Mouse (Mus musculus) adrenal gland, adult 8-10 months (tissue): ENCODE measurements around the gene Rab44. TPM values are rescaled to one million over a fixed set of nuclear protein-coding genes. Genes with fewer than 3 reads are reported as not detected.

Source experiments
- DNase-seq: peaks from one replicate; pipeline ENCODE4 v3.0.0; 2022
- total RNA-seq, 4 experiments: library from RNA; stranded (reverse); gene quantifications; 2 replicates each; pipeline ENCODE4 v1.2.4; 2022

Rab44 gene
- total RNA-seq, 4 experiments from 2014 or later = 0.15 to 0.87 (median 0.39) TPM

DNA sequence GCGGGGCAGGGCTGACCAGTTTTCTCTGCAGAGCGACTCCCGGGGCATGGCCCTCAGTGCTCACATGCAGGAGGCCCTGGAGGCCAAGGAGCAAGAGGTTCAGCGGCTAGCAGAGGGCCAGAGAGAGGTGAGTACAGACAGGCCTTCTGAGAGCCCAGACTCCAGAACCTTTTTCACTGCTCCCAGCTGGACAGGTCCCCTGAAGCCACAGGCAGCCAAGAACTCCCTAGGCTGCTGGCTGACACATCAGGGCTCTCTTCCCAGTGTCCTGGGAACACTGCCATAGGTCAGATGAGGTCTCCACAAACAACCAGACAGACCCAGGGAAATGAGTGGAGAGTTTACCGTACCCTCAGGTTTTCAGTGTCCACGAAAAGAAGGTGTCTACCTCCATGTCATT, 22.3 kb downstream of the Rab44 start:
- DNase-seq = peak; percentile 56

DNA sequence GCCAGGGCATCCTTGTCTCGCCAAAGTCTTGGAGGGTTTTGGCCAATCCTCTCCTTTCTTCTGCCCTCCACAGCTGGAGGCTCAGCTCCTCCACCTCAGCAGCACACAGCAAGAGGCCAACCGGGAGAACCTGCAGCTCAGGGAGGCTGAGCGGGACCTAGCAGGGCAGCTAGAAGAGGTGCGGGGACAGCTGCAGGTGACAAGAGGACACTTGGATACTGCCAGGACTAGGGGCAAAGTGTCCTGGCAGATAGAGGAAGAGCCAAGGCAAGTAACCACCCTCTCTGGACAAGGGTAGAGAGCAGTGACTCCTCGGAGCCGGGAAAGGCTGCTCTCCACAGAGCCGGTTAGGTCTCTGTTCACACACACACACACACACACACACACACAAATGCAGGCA, 24.0 kb downstream of the Rab44 start:
- no peak for DNase-seq

DNA sequence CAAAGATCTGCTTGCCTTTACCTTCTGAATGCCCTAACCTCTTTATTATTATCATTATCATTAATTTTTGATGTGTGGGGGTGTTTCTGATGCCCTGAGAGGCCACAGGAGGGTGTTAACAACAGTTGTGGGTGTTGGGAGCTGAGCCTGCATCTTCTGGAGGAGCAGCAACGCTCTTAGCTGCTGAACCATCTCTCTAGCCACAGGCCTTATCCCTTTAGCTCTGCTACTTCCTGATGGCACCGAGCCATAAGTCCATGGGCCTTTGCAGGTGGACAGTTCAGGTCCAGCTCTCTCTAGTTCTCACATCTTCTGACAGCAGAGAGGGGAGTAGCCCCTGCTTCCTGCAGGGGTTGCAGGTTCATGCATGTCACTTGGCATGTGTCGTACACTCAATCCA, 27.6 kb downstream of the Rab44 start:
- no peak for DNase-seq

DNA sequence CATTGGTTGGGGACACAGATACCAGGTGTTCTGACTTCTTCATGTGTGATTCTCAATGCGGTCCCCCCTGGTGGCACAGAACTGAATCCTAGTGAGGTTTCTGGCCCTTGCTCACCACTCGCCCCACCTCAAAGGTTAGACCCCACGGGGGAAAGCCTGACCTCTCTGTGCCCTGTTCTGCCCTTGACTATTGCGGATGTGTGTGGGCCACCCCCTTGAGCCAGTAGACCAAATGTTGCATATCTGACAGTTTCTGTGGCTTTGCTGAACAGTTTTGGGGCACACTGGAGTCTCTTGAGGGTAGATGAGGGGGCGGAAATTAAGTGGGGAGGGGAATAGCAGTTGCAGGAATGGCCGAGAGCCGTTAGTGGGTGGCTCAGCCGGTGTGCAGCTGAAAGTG, 29.3 kb downstream of the Rab44 start:
- no peak for DNase-seq

DNA sequence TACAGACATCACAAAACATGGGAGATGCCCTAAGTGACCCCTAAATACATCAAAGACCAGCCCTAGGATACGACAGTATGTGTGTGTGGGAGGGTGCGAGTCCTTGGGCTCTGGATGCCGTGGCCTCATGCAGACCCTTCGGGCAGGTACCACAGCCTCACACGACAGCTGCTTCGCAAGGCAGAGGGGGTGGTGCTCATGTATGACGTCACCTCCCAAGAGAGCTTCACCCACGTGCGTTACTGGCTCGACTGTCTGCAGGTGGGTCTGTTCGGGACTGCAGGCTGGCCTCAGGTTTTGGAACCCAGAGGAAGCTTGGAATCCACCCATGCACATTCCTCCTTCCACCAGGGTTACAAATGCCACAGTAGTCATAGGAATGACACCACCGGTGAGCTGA, 31.2 kb downstream of the Rab44 start:
- DNase-seq = no peak

DNA sequence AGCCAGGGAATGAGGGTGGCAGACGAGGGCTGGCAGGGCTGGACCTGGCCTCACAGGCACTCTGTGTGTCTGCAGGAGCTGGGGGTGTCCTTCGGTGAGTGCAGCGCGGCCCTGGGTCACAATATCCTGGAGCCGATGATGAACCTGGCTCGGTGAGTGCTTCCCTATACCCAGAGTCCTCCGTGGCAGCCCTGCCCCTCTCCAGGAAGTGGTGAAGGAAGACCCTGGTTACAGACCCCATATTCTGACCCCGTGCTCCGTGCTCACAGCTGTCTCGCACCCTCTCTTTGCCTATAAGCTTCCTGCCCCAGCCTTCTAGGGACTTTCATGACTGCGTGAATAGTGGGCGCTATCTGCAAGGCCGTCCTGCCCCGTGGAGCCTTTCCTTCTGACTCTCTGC, 33.3 kb downstream of the Rab44 start:
- no peak for DNase-seq

DNA sequence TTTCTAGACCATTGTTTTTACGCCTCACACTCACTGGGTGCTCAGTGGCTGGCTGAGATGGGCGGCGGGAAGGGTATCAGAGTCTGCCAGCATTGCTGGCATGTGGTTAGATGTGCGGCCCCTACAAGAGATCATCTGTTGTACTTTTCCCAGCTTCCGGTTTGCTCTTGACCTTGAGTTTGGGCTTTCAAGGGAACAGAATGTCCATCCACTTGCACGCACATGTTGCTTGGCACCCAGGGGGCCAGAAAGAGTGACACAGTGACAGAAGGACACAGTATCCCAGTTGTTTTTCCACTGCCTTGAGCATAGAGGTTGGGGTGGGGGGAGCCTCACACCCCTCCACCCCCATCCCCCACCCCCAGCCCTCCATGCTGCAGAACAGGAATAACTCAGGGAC, 33.8 kb downstream of the Rab44 start:
- DNase-seq = no peak

DNA sequence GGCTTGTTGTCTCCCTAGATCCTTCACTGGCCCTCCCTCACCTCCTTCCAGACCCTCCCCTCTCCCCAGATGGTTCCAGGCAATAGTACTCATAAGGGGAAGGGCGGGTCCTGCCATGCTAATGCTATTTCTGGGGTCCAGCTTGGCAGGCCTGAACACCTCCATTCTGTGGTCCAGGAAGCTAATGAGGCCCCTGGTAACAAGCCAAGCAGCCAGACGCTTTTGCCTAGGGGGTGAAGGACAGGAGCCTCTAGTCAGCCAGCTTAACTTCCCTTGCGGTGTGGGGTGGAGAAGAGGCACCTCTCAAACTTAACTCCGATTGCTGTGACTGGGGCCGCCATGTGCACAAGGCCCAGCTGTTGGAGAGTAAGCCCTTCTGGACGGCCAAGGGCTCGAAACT, 35.8 kb downstream of the Rab44 start:
- DNase-seq = no peak

DNA sequence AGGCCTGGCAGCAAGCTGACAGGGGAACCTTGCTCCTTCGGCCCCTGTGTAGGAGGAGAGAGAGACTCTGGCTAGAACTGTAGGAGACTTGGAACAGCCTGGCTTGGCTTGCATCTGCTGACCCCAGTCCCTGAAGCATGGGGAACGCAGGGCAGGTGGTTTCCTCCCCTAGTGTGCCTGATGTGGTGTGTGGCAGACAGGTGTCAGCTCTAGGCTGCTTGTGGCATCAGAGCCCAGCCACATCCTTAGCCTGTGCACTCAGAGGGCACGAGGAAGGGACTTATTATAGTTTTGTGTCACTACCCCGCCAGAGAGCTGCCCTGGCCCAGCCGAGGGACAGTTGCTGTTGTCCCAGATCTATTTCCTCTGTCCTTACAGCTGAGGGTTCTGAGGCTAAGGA, 38.6 kb downstream of the Rab44 start:
- no peak for DNase-seq

DNA sequence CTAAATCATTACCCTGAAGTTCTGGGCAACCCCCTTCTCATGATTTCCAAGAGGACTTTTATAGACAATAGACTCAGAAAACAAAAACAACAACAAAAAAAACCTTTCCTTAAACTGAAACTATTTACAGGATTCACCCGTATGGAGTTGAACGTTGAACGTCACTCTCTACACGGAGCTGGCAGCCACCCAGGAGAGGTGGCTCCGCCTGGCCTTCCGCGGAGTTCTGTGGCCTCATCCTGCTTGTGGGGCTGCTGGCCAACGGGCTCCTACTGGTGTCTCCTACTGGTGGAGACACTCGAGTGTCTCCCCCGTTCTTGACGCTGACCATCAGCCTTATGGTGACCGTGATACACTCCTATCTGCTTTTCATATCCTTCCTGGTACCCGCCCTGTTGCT, 40.3 kb downstream of the Rab44 start:
- no peak for DNase-seq

DNA sequence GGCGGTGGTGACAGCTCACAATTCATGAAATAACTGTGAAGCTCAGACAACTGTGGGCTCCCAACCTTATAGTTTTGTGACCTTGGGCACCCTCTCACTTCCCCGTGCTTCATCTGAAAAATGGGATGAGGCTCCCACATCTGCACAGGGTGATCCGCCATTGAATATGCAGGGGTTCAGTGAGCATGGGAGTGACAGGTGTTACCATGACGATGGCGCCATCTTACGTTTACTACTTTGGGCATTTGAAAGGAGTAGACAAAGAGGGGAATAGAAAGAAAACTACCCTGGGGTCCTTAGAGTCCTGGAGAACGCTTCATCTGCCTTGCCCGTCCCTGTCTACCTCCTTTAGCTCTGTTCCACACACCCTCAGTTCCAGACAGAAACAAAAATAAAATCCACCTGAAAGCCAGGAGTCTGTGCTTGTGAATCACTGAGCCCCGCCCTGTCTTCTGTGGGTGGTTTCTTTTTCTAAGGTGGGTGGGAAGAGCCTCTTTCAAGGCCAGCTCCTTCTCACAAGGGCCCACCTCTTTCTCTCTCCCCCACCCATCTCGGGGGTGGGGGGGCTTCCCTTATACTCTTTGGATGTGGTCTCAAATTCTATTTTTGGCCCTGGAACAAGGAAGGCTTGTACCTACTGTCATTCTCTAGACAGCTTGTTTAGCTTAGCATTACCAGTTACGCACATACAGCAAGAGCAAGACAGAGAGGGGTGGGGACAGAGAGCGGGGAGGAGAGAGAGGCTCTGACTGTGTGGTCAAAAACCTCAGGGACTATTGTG, 41.6 kb downstream of the Rab44 start:
- DNase-seq = no peak

DNA sequence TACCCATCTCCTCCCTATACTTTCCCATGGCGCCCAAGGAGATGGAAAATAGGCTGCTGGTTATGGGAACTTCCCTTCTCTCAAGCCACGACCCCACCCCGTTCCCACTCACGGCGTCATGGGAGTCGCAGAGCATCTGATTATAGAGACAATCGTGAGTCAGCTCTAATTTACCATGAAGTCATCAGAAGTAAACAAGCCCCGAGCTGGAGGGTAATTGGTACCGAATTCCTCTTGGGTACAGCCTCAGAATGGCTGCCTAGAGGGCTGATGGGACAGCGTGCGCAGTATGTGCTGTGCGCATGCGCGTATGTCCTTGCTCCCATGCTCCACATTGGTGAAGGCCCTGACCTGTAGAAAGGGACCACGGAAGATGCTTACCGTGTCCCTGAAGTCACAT, 42.5 kb downstream of the Rab44 start:
- no peak for DNase-seq

DNA sequence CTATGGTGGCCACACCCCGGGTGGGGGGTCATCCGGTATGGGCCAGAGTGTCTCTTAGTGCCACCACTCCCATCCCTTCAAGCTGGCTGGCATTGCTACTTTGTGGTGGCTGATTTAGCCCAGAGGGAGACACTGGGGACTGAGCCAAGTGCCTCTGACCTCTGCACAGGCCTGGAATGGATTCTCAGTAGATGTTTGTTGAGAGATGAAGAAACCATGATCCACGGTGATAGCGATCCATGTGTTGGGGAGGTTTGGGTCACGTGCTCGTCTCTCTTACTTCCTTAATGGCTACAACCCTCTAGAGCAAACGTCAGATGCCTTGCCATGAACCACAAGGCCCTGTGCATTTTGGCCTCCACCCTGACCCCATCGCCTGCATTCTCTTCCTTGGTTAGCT, 42.9 kb downstream of the Rab44 start:
- DNase-seq = no peak

DNA sequence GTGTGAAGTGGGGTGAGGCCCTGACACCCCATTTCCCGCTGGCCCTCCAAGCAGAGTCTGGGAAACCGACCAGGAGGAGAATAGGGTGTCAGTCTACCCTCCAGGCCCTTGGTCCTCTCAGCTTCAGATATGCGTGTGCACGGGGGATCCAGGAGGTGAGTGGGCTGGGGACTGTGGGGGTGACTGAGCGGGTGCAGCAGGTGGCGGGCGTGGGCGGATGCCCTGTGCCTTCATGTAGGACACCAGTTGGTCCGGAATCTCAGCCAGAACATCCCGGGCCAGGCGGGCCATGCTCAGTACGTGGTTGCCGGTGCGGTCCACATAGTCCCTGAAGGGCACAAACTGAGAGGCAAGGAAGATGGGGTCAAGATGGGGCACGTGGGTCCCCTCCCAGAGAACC, 45.0 kb downstream of the Rab44 start:
- DNase-seq = no peak

DNA sequence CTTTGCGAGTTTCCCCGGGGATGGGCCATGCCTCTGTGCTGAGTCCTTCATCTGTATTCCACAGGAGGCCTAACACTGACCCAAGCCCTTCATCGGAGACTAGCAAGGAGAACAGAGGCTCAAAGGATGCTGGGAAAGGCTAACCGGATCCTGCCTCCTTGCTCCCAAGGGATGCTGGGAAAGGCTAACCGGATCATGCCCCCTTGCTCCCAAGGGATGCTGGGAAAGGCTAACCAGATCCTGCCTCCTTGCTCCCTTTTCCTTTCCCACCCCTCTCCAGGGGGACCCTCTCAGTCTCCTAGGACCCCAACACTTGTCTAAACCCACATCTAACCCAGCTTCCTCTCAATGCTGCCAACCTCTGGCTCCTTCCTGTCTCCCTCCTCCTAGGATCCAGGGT, 45.4 kb downstream of the Rab44 start:
- DNase-seq = no peak

DNA sequence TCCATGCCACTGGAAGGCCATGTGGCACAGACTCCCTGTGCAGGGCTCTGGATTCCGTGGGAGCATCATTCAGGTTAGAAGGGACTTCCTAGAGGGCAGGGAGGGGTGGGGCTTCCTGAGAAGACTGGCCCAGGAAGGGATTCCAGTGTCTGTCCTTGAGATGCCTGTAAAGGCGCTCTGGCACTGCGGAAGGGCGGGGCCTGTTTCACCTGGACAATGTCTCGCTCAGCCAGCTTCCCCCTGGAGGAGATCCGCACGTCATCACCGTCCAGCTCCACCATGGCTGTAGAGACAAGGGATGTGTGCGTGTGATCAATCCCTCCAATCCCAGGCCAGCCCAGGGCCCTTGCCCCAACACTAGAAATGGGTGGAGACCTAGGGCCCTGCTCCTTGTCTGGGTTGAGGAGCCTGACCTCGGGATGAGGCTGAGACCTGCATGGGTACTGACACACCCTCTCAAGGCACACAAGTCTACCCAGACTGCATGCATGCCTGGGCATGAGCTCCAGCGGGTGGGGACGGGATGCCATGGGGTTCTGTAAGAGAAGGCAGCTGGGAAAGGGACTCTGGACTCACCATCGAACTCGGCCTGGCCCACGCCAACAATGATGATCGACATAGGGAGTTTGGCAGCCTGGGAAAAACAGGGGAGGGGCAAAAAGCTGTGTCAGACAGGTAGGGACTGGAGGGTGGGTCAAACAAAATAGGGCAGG, 46.0 kb downstream of the Rab44 start:
- DNase-seq = no peak

DNA sequence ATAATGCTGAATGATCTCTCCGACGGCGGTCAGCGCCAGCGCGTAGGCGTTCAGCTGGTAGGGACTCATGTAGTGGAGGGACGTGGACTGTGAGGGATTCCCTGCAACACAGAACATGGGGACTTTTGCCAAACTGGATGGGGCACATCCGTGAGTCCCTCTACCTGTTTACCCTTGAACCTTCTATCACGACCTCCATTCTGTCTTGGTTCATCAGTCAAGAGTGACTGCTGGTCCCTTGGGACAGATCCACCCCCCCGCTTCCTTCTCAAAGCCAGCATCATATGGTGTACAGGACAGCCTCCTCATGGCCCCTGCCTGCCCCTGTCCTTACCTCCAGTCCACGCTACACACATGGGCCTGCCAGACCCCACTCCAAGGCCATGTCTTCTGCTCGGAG, 48.4 kb downstream of the Rab44 start:
- DNase-seq = no peak

DNA sequence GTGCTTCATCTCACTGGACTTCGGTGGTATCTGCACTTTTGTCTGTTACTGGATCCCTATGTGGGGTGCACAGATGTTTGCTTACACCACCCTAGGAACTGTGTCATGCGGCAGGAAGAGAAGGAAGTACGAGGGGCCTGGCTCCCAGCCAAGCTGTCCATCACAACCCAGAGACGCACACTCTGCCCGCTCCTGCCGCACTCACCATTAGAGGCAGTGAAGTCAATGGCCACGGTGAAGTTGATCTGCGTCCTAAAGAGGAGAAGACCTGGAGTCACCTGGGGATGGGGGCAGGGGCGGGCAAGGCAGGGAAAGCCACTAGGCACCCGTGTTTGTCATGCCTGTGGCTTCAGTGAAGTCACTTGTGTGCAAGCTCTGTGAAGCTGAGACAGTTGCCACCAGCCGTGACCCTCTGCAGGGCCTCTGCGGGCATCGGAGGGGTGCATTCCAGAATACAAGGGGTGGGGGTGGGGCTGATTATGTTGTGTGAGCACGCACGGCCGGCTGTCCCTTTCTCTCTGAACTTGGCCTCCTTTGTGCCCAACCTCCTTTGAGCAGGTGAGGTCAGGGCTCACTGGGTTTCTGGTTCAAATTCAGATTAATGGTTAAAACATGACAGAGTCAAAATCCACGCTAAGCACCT, 50.6 kb downstream of the Rab44 start:
- DNase-seq = no peak

DNA sequence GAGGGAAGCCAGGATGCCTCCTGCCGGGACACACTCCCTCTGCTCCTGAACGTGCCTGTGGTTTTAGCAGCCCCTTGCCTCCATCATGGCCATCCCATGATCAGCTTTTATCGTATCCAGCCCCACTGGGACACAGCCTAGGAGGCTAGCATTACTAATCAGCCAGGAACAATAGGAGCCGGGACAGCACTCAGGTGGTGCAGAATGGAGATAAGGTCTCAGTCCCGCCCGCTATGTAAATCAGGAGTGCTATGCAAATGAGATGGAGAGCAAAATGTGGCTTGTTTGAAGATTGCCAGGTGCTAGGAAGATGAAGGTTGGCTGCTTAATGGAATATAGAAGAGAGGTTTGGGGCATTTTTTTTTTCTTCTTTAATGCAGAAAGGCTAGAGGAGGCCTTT, 51.5 kb downstream of the Rab44 start:
- no peak for DNase-seq

DNA sequence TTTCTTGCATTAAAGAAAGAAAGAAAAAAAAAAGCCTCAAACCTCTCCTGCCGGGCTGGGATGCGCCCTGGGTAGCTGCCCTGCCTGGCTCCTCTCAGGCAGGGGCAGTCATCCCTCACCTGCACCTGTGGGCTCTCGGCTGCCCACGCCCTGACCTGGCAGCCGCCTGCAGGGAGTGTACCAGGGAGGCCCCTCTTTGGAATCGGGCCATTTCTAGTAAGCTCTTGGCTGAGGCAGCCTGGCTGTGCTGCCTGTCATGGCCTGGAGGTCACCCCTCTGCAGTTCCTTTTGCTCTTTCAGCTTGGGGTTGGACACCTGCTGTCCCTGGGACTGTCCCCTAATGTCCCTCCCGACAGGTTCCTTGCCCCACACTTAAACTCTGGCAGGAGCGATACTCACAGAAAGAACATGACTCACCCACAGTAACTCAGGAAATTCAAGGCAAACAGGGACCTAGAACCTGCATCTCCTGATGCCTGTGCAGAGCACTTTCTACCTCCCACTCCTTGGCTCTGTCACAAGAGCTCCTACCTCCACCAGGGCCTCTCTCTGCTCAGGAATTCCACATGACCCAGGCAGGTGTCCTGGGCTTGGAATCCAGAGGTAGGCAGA, 52.1 kb downstream of the Rab44 start:
- DNase-seq = no peak

DNA sequence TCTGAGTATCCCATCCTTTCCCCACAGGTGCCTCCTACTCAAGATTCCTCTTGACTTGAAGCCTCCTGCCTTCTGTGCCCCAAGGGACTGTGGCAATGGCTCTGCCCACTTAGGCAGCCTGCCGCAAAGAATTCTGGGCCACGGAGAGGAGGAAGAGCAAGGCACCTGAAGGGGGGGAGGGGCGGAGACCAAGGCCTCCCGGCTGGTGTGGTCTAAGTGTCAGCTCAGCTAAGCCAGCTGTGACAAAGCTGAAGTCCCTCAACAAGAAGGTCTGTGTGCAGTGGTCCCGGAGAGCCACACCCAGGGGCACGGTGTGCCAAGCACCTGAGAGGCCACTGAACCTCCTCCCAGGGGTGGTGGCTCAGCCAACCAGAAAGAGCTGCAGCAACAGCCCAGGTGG, 53.4 kb downstream of the Rab44 start:
- DNase-seq = no peak

DNA sequence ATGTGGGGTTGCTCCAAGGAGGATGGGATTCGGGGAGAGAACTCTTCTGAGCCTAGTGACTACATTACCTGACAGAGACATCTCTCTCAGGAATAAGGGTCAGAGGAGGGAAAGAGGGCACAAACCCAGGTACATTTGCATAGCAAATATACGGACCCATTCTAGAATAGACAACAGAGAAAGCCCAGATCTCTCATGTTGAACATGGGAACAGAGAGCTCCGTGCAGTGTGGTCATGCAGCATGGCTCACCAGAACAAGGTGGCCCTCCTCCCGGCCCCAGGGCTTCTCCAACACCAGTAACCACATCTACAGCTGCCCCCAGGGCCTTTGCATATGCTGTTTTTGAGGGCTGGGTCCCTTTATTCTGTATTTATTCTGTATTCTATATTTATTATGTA, 54.5 kb downstream of the Rab44 start:
- DNase-seq = no peak

DNA sequence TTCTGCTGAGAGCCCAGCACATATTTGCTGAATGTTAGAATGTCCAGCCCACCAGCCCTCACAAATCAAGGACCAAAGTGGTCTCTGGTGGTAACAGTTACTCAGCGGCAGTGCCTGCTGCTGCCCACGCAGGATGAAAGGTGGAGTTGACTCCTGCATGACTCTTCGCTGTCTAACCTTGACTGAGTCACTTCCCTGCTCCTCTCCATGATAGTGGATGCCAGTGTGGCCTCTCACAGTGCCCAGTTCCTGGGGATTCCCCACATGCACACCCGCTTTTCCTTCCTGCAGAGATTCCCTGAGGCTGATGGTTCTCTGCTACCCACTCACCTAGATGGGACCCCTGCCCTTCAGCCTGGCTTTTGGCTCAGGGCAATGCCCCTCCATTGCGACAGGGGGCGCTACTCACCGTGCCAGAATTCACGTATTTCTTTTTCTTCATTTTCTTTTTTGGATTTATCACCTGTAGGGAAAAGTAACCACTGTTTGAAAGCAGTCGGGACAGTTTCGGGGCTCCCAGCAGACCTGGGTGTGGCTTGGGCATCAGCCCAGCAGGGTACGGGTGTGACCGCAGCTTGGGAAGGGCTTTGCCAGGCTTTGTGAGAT, 55.2 kb downstream of the Rab44 start:
- peak; percentile 32 for DNase-seq
